Mouse (Mus musculus) adrenal gland, adult 8-10 months (tissue): ENCODE data around the gene Uba52. TPM values are rescaled to one million over a fixed set of nuclear protein-coding genes. Genes with fewer than 3 reads are reported as not detected.

ENCODE experiments used
- DNase-seq: peaks from one replicate; pipeline ENCODE4 v3.0.0; 2022
- total RNA-seq, 4 experiments: library from RNA; stranded (reverse); gene quantifications; 2 replicates each; pipeline ENCODE4 v1.2.4; 2022

The Uba52 gene
- total RNA-seq, 4 experiments from 2014 or later = 1,217 to 1,378 (median 1,304) TPM

DNA sequence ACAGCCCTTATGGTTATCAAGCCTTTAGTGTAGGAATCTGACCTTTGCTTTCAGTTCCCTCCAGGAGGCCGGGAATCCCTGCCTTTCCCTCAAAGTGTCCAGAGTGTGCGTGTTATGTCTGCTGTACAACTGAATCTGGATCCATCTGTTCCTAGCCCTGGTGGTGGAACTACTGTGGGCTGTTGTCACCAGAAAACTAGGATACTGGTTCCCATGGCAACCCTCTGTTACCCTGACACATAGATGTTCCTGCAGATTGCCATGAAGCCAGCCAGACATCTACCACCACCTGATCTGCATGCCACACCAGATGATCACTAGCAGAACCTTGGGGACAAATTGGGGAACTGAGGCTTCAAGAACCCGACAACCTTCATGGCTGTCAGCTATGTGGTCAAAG, 28.7 kb downstream of the Uba52 start:
- DNase-seq = no peak

DNA sequence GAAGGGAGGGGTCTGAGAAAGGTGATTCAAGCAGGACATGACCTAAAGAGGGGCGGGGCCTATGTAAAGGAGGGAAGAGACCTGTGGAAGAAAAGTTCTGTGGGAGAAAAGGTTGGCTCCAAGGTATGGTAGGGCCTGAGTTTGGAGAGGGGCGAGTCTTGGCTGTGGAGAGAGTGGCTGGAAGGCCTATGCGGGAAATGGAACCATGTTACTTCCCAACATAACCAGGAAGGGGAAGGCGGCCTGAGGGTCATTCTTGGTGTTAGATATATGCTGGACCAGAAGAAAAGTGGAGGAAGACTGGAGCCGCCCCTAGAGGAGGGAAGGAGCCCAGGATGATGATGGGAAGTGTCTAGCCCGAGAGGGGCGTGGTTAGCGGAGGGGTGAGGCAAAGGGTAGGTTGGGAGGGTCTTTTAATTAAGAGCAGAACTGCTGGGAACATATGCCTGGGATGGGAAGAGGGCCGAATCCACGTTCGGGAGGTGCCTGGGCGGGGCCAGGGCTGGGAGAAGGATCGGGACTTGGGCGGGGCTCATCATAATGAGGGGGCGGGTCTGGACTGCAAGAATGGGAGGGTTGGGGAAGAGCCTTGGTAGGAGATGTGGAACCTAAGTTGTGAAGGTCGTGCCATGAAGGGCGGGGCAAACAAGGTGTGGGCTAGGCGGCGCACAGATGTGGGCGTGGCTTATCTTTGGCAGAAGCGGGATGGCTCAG, 33.2 kb downstream of the Uba52 start:
- no peak for DNase-seq

DNA sequence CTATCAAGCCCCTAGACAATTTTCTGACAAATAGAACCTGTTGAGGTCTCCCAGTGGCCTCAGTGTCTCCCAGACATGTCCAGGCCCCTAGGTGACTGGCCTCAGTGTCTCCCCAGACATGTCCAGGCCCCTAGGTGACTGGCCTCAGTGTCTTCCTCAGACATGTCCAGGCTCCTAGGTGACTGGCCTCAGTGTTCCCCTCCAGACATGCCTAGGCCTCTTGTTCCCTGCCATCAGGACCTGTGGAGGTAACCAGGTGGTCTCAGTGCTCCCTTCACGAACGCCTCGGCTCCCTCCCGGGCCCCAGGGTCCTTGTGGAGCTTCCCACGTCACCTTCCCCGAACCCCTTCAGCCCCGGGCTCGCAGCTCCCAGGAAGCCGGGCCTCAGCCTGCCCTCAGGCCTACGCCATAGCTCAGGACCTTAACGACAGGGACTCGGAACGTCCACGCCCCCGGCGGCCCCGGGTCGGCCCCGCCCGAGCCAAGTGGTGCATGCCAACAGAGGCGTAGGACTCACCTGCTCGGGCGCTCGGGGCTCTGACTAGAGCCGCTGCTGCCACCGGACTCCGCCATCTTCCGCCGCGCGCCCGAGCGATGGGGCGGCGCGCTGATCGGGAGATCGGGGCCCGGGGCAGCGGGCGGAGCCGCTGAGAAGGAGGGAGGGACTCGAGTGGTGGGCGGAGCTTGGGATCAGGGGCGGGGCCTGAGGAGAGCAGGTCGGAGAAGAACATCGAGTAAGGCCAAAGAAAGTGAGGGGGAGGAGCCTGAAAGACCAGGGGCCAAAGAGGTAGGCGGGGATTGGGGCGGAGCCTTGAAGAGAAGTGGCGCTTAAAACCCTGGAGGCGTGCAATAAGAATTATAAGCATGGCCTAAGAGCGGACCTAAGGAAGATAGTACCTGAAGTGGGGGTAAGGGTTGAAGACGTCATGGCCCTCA, 34.0 kb downstream of the Uba52 start, which contains the start of gene Klhl26:
TSS of gene Klhl26 (minus strand) at position 636 of the 936 bp plus-strand sequence.
- DNase-seq = peak; percentile 95

DNA sequence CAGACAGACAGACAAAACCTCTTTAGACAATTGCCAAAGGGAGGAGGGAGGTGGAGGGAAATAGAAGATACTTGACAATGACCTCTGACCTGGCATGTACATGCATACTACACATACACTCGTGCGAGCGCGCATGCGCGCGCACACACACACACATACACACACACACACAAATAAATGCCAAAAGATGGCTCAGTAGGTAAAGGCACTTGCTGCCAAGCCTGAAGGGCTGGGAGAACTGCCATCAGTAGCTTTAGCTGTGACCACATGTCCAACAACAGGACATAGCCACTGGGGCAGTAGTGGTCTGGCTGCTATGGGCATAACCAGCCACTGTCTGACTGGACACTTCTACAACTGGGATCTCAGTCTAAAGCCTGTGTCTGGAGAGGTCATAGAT, 38.7 kb downstream of the Uba52 start:
- no peak for DNase-seq

DNA sequence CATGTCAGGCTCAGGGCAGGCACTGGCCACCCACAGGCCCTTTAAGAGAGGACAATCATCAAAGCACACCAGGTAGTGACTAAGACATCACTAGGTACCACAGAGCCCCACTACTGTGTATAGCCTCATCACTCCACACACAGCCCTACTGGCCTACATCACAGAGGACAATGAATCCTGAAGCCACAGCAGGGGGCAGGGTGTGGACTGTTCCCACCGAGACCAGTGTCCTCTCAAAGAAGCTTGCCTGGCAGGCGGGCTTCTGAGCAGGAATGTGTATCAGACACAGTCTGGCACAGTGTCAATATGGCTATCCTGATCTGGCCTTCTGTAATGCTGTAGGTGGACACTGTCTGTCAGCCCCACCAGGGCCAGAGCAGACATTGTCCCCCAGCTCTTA, 40.7 kb downstream of the Uba52 start:
- no peak for DNase-seq

DNA sequence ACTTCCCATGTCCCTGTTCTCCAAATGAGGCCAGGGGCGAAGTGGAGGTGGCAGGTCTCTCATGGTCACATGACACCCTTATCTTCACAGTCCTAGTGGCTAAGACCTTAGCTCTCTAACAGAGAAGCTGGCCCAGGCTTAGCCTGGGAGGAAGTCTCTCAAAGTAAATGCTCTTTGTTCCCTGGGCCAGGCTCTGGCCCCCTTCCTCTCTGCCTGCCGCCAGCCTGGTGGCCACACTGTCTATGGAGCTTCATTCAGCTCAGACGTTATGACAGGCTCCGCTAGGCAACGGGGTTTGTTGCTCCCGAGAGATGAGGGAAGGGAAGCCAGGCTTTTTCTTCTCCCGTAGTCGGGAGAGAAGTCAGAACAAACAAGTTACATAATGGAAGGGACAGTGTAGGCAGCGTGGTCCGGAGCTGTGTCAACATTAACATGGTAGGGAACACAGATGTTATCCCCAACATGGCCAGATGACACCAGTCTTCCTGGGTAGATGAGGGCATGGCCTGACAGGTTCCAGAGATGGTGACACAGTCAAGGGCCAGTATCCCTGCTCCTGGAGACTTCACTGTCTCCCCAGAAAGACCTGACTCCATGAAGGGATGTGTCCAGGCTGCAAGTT, 41.2 kb downstream of the Uba52 start:
- no peak for DNase-seq

DNA sequence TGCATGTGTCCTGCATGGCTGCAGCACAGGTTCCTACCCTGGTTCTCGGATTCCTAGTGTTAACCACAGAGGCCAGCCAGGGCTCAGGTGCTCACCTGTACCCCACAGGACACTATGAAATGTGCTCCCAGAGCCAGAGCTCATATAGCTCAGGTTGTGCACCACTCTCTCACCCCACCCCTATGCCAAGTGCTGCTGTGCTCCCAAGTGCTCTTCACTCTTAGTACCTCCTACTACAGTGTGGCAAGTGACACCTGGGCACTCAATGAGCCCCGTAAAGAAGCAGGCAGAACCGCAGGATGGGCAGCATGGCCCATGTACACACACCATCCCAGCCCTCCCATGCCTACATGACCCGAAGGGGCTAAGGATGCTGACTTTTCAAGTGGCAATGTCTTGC, 41.9 kb downstream of the Uba52 start:
- no peak for DNase-seq

DNA sequence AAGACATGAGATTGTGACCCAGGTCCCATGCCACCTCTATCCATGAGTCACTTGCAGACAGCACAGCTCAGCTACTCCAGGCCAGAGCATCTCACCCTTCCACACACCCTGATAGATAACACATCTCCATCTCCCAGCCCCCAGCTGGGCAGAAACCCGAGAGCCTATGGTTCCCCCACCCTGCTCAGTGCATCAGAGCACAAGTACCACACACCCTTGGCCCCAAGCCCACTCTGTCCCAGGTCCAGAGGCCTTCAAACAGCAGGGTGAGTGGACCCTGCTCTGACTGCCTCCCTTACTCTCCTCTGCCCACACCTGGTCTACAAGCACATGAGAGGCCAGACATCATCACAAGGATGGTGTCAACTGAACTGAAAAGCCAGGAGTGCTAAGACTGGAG, 42.7 kb downstream of the Uba52 start:
- DNase-seq = no peak

DNA sequence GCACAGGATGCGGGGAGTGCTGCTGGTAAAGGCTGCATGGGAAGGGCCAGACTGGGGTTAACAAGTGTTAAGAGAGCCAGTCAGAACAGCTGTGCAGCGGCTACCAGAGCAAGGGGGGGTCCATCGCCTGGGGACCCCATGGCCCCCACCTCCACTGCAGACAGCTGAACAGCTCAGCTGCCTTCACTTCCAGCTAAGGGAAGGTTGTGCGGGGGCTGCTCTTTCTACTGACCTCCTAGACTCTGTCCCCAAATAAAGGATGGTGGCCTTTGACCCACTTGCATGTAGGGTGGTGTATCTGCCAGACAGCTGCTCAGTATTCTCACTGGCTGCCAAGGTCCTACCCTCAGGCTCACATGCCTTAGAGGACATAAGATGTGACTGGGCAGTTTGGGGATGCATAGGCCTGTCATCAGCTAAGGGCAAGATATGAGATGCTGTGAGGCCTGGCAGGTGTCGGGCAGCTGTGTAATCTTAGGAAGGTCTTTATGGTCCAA, 43.3 kb downstream of the Uba52 start:
- no peak for DNase-seq

DNA sequence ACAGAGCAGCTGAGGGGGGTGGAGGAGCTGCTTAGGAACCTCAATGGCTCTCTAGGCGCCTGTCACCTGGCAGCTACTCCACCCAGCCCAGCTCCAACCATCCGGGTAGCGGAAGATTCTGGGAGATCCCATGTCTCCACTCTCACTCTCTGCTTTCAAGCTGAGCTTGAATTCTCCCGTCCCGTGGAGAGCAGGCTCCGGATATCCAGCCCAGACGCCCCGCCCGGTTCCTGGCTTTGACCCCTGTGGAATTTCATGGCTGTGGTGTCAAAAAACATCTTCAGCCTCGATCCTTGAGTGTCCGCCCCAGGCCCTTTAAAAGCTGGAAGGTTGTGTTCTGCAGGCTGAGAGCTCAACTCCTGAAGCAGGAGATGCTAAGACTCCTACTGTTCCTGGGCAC, 43.8 kb downstream of the Uba52 start:
- no peak for DNase-seq

DNA sequence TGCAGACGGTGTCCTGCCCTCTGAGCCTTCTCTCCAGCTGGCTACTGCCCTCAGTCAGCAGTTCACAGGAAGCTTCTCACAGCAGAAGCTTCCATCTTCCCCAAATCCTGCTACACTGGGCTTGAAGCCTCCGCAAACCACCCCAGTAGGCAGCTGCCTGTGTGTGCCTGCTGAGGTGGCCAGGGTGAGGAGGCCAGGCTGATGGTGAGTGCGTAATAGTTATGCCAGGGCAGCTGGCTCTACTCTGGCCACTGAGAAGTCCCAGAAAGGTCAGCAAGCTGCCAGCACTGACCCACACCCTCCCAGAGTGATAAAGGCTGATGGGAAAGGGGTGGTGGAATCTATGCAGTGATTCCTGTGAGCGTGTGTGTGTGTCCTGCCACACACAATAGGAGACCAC, 44.3 kb downstream of the Uba52 start:
- no peak for DNase-seq

DNA sequence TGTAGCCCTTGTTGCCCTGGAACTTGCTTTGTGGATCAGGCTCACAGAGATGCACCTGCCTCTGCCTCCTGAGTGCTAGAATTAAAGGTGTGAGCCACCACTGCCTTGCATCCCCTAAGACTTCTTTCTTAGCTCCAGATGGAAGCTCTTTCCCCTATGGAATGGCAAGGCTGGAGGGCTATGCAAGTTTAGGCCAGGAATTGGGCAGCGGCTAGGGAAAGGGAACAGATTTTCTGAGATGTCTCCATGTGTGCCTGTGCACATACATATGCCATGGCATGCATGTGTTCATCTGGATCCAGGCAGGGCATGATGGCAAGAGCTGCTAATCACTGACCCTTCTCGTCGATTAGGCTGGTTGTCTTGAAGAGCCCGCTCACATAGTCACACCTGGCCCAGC, 44.9 kb downstream of the Uba52 start:
- DNase-seq = no peak

DNA sequence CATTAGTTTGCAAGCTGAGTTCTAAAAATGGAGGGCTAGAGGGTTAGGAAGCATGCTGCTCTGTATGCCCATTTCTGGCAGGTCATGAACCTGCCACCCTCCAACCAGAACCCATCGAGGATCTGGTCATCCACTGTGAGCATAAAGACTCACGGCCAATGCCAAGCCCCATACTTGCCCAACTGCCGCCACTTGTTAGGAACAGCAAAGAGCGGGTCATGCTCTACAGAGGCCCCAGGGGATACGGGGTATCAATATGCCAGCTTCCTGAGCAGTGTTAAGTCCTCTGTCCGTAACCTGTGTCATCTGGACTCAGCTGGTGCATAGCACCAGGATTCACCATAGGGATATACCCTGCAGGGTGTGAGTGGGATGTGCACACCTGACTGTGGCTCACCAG, 46.4 kb downstream of the Uba52 start:
- no peak for DNase-seq

DNA sequence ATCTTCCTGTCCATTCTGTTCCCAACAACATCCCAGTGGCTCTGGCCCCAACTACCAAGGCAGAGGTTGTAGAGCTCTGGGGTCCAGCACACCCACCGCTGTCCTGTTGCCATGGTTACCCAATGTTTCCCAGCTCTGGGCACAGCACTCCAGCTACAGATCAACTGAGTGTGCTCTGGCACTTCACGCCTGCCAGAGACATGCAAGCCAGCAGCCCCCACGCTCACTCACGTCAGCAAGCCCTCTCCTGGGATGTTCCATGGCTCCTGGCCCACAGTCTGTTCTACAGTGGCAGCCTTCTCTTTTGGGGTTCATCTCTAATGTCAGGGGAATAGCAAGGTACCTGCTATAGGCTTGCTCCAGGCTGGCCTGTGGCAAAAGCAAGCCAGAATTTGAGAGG, 47.3 kb downstream of the Uba52 start:
- no peak for DNase-seq

DNA sequence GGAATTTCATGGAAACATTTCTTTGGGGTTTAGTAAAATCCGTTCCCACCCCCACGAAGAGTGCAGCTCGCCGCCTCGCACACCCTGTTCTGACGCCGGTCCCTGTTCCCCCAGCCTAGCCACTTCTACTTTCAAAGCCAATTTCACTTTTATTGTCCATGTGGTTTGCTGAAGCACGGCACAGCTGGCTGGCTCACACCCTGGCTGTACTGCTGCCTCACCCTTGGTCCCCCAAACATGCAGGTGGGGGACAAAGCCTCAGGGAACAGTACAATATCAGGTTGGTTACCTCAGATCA, 48.1 kb downstream of the Uba52 start:
- no peak for DNase-seq

DNA sequence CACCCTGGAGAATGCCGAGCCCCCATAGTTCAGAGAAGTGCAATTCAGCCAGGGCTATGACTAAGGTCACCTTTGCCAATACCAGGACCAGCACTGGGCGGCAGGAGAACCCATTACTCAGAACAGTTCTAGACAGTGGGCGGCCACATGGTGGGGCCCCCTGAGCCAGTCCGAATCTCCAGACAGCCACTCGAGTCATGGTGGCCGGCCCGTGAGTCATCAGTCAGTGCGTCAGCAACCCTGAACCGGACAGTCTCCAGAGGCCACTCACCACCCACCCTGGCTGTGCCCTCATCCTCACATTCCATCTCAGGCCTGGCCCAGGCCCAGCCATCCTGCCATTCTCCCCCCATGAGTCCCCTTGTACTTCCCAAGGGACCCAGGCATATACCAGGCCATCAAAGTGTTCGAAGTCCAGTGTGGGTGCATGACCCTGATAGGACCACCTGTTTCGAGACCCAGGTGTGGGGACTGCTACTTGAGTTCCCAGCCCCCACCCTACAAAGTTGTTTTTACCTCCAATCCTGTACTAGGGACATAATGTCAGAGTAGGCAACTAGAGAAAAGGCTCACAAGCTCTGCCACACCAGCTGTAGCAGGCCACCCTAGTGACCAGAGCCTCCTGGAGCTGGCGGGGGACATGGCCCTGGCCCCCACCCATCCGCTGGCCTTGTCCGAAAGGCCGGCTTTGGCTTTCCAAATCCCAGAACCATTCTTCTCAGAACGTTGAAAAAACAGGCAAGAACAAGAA, 48.7 kb downstream of the Uba52 start:
- peak; percentile 72 for DNase-seq

DNA sequence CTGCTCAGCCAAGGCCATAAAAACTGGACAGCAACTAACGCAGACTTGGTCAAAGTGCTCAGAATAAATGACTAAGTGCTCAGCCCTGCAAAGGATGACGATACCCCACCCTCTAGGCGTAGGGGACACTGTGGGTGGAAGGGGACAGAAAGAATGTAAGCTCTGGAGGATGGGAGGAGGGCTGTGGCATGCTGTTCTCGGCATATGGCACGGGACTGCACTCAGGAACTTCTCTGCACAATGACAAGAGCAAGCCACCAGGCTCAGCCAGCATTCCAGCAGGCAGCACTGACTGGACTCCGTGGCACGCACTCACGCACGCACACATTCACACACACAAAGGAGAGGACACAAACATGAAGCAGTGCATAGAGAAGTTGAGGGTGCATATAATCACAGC, 50.0 kb downstream of the Uba52 start:
- DNase-seq = no peak

DNA sequence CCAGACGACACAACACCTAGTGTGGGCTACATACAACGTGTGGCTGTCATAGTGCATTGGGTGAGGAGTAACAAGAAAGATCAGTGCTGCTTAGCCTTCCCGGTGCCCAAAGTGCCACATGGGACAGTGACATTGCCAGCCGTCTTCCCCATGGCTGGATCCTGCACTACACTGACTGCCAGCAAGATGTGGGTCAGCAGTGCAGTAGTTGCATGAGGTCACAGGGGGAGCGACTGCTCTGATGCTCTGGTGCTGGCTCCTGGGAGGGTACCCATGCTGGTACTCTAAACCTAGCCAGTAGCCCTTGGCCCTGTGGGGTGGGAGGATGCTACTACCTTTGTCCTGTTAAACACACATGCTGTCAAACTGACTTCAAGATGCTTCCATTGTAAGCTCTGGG, 50.4 kb downstream of the Uba52 start:
- no peak for DNase-seq

DNA sequence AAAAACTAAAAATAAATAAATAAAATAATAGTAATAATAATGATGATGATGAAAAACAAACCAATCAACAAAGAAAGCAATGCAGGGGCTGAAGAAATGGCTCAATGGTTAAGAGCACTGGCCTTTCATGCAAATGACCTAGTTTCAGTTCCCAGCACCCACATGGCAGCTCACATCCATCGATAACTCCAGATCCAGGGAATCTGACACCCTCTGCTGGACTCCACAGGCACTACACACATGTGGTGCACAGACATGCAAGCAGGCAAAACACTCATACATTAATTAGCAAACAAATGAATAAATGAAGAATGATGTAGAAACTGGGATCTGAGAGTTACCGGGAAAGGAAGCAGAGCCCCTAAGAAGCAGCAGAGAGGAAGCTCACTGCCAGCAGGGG, 51.0 kb downstream of the Uba52 start:
- no peak for DNase-seq

DNA sequence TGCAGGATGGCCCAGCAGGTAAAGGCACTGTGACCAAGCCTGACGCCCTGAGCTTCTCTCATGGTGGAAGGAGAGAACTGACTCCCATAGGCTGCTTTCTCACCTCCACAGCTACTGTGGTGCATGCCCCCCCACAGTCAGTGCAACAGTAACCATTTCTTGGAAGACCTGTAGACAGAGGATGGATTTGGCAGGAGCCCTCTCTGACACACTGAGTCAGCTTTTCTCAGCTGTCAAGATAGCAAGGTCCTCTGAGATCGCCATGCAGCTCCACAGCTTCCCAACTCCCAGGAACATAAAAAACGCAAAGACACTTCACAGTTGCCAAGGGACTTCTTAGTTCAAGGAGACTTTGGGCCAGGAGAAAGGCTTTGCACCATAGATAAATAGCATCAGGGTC, 52.1 kb downstream of the Uba52 start:
- DNase-seq = peak; percentile 52
